Mouse (Mus musculus) olfactory bulb, adult 2 months (tissue): ENCODE measurements around the gene Lce1m.

Experiments
- CTCF ChIP-seq: fragments of 200-500 bp; IDR thresholded peaks from 2 replicates; pipeline ENCODE4 v1.5.1; 2012; ENCODE audit warnings: low read depth, mild to moderate bottlenecking, low read length, moderate library complexity; ENCODE audit not compliant: insufficient read depth
- POLR2A ChIP-seq: fragments of 200-500 bp; IDR thresholded peaks from 2 replicates; pipeline ENCODE4 v1.6.1; 2012; ENCODE audit warnings: mild to moderate bottlenecking, low read depth, low read length, moderate library complexity; ENCODE audit not compliant: insufficient read depth

GRCm38 (mm10) chr3:93052826-93053474 is 34.1 kb upstream of the Lce1m start:
- TF ChIP-seq POLR2A (no peak), CTCF (no peak)
